Mouse (Mus musculus) liver, adult 2 months (tissue): ENCODE results near the gene Slfn8. TPM values are rescaled to one million over a fixed set of nuclear protein-coding genes. Genes with fewer than 3 reads are reported as not detected.
"Not testable (repeated sequence)": the region's sequence is repeated elsewhere in the genome, so short reads cannot be mapped to it uniquely, and the experiment has no call there.

Source experiments
- DNase-seq: peaks from one replicate; pipeline ENCODE4 v3.0.0-alpha.2; 2011; ENCODE audit warnings: low read depth, low spot score; ENCODE audit errors: extremely low read depth
- H3K27ac ChIP-seq: fragments of 200-500 bp; replicated peaks from 2 replicates; pipeline ENCODE4 v1.5.1; 2012; ENCODE audit warnings: low read depth, mild to moderate bottlenecking, control low read depth, inconsistent platforms, low read length; ENCODE audit not compliant: insufficient read depth
- H3K27me3 ChIP-seq: fragments of 200-500 bp; 2 replicates; pipeline ENCODE4 v1.6.1; 2012; ENCODE audit warnings: mild to moderate bottlenecking, moderate library complexity, low read length, inconsistent platforms; ENCODE audit not compliant: control insufficient read depth, insufficient read depth
- H3K36me3 ChIP-seq: fragments of 200-500 bp; 2 replicates; pipeline ENCODE4 v1.6.1; 2012; ENCODE audit warnings: low read length, inconsistent platforms; ENCODE audit not compliant: control insufficient read depth, insufficient read depth
- H3K4me1 ChIP-seq: fragments of 200-500 bp; 2 replicates; pipeline ENCODE4 v1.6.1; 2011; ENCODE audit warnings: low read length; ENCODE audit not compliant: control insufficient read depth, insufficient read depth
- H3K4me3 ChIP-seq: fragments of 200-500 bp; 2 replicates; pipeline ENCODE4 v1.5.1; 2011; ENCODE audit warnings: low read depth, mild to moderate bottlenecking, control low read depth, low read length, moderate library complexity; ENCODE audit not compliant: insufficient read depth
- H3K79me2 ChIP-seq: fragments of 200-500 bp; 2 replicates; pipeline ENCODE4 v1.6.1; 2012; ENCODE audit warnings: inconsistent platforms, mild to moderate bottlenecking, low read length, moderate library complexity; ENCODE audit not compliant: control insufficient read depth, insufficient read depth
- H3K9ac ChIP-seq: fragments of 200-500 bp; 2 replicates; pipeline ENCODE4 v1.6.1; 2012; ENCODE audit warnings: low read depth, mild to moderate bottlenecking, control low read depth, inconsistent platforms, low read length
- CTCF ChIP-seq: fragments of 200-500 bp; IDR thresholded peaks from 2 replicates; pipeline ENCODE4 v1.5.1; 2011; ENCODE audit warnings: low read depth, low read length, control low read depth
- POLR2A ChIP-seq: fragments of 200-500 bp; IDR thresholded peaks from 2 replicates; pipeline ENCODE4 v1.6.1; 2011; ENCODE audit warnings: low read length, control low read depth; ENCODE audit not compliant: insufficient read depth; ENCODE audit errors: extremely low read depth
- WGBS: fragments of 180-500 bp; shearing (Covaris S2); methylation state at CpG from one replicate; pipeline ENCODE4 v1.1.7; 2018; 5-methylcytosine and 5-hydroxymethylcytosine counted together
- polyA plus RNA-seq: library from polyadenylated mRNA; depleted of rRNA; stranded (reverse); fragments of >200 nt; gene quantifications from 2 replicates; pipeline ENCODE4 v1.2.3, GENCODE M21; 2012
- total RNA-seq: library from RNA; depleted of rRNA; stranded (reverse); fragments of >200 nt; gene quantifications from 2 replicates; pipeline ENCODE4 v1.2.3, GENCODE M21; 2014

Gene Slfn8
- total and polyA plus RNA-seq, 2 experiments = 0.50 to 4.4 TPM

DNA sequence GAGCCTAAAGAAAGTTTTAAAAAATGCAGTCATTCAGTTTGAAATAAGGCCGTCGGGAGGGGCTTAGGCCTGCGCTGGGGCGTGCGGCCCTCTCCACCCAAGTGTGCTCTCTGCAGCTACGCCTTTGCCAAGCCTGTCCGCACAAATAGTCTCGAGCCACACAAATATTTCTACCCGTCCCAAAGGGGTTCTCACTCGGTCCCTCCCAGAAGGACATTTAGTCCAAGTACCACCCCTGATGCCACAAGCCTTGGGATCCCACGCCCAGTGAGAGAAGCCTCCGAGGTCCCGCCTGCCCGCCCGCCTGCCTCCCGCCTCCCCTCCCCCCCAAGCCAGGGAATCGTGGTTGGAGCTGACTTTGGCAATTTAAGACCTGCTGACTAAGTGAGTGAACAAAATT lies 37.4 kb downstream of the Slfn8 start:
- TF ChIP-seq CTCF = no peak
- no peak for TF ChIP-seq POLR2A
- H3K9ac ChIP-seq = no peak overlapping the region
- H3K27me3 ChIP-seq = no peaks in the 10 kb centered on the region
- 91% methylated on average over 17 of the region's 17 CpGs for WGBS
- H3K79me2 ChIP-seq = no peaks in the 10 kb centered on the region
- DNase-seq = no peak
- H3K4me1 ChIP-seq = no peaks in the 10 kb centered on the region
- no peak overlapping the region for H3K27ac ChIP-seq
- peaks cover 2% of the 10 kb centered on the region for H3K36me3 ChIP-seq
- H3K4me3 ChIP-seq = no peak overlapping the region

DNA sequence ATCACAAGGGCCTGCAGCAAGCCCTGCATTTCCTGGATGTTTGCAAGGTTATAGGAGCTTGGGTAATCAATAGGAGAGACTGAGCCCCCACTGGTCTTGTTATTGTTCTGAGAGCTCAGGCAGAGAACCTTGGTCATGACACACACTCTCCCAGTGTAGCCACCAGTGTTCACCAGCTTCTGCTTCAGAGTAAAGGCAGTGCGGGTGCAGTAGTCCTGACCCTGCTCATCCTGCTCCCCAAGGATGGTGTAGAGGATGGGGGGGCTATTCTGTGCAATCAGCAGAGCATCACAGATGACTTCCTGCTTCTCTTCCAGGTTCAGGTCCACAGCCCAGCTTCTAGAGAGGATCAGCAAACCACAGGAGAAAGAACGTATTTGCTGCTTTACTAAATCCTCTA lies 38.2 kb downstream of the Slfn8 start:
- WGBS = 95% methylated on average over 2 of the region's 2 CpGs
- H3K36me3 ChIP-seq, H3K27ac ChIP-seq, H3K4me1 ChIP-seq, H3K27me3 ChIP-seq, DNase-seq, H3K79me2 ChIP-seq, H3K4me3 ChIP-seq, H3K9ac ChIP-seq: not testable (repeated sequence)

DNA sequence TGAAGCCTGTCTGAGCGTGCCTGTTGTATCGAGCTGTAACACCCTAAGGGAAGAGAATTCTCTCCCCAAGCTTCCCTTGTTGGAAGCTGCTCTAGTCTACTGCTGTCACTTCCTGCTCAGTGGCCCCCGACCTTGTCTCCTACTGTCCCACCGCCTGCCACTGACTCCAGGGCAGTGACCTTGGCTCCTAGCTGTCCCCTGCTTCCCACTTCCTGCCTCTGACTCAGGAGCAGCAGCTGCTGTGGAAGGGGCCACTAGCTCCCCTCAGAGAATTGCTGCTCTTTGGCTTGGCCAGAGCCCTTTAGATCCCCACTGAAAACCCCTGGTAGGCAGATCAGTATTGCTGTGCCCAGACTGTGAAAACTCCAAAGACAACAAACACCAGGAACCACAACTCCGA lies 46.7 kb downstream of the Slfn8 start:
- no peaks in the 10 kb centered on the region for H3K27me3 ChIP-seq
- no peak overlapping the region for H3K4me3 ChIP-seq
- peak overlapping the region; percentile 29; the same call in 1 of the 2 replicates for H3K27ac ChIP-seq
- no peak overlapping the region for H3K9ac ChIP-seq
- no peaks in the 10 kb centered on the region for H3K79me2 ChIP-seq
- 33% methylated on average over 5 of the region's 5 CpGs for WGBS
- no peak for DNase-seq
- no peak for TF ChIP-seq POLR2A
- TF ChIP-seq CTCF = no peak
- no peaks in the 10 kb centered on the region for H3K4me1 ChIP-seq
- H3K36me3 ChIP-seq = no peaks in the 10 kb centered on the region

DNA sequence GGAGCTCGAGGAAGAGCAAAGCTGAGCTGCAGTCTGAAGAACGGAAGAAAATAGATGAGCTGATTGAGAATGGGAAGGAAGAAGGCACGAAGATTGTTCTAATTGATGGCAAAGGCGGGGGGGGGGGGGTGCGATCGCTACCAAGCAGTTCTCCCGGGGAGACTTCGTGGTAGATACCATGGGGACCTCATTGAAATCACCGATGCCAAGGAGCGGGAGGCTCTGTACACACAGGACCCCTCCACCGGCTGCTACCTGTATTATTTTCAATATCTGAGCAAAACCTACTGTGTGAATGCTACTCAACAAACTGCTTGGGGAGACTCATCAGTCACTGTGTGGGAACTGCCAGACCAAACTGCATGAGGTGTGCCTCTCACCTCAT lies 49.0 kb downstream of the Slfn8 start:
- H3K4me1 ChIP-seq = no peaks in the 10 kb centered on the region
- no peak overlapping the region for H3K9ac ChIP-seq
- TF ChIP-seq POLR2A = no peak
- no peak for TF ChIP-seq CTCF
- H3K27me3 ChIP-seq = no peaks in the 10 kb centered on the region
- H3K36me3 ChIP-seq = no peaks in the 10 kb centered on the region
- H3K4me3 ChIP-seq = no peak overlapping the region
- H3K27ac ChIP-seq = no peak overlapping the region
- DNase-seq = no peak
- WGBS = 84% methylated on average over 11 of the region's 11 CpGs
- H3K79me2 ChIP-seq = no peaks in the 10 kb centered on the region

DNA sequence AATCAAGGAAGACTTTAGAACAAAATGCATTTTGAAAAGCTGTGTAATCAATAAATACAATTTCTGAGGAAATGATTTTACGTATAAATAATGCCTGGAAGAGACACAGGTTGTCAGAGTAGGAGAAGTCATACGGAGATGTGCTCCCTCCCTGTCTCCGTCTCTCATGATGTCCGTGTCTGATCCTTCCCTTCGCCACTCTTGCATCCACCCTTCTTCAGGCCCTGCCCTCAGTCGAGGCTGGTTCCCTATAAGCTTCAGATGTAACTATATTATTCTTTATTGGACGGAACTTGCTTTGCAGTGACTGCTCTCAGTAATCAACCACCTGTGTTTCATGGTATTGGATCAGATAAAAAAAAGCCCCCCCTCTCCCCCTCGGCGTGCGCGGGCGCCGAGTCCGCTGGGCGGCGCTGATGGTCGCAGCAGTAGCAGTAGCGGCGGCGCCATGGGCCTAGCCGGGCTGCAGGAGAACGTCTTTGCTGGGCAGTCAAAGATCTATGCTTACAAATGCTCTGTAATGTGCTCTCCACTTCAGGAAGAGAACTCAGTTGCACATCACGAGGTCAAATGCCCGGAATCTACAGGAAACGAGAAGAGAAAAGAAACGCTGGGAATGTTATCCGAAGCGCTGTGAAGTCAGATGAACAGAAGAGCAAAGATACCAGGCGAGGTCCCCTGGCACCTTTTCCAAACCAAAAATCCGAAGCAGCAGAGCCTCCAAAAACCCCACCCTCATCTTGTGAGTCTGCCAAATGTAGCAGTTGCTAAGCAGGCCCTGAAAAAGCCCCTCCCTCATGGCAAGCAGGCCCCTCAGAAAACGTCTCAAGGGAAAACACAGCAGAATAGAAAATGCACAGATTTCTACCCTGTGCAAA lies 49.7 kb downstream of the Slfn8 start:
- TF ChIP-seq POLR2A (no peak), CTCF (peak; percentile 32; the same call in 1 of the 2 replicates)
- DNase-seq = no peak

DNA sequence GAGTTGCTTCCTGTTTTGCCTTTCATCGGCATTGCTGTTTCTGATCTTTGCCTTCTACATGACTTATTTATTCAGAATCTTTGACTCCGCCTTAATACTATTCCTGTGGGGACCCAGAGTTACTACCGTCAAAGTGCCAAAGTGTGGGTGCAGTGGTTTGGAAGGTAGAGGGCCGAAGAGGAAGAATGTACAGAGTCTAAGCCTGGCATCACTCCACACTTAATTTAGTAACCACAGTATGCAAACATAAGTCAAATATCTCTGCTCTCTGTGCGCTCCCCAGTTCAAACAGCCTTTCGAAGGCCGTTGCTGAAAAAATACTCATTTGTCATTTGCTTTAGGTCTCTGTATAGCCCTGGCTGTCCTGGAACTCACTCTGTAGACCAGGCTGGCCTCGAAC lies 58.4 kb downstream of the Slfn8 start:
- WGBS = 71% methylated on average over 8 of the region's 8 CpGs
- no peaks in the 10 kb centered on the region for H3K79me2 ChIP-seq
- DNase-seq = no peak
- H3K9ac ChIP-seq = no peak overlapping the region
- H3K36me3 ChIP-seq = peaks cover 6% of the 10 kb centered on the region; the same call in 1 of the 2 replicates
- peaks cover 3% of the 10 kb centered on the region; the same call in 1 of the 2 replicates for H3K27me3 ChIP-seq
- H3K4me1 ChIP-seq = no peaks in the 10 kb centered on the region
- TF ChIP-seq POLR2A (no peak), CTCF (no peak)
- no peak overlapping the region for H3K4me3 ChIP-seq
- H3K27ac ChIP-seq = no peak overlapping the region

More for the DNA sequence above, 49.7 kb downstream of the Slfn8 start:
- Histone ChIP-seq H3K4me3 (no peak overlapping the region), H3K9ac (0 out of 2 replicates have a peak overlapping the region, but pooled peaks have one; percentile 16), H3K4me1 (no peaks in the 10 kb centered on the region), H3K79me2 (no peaks in the 10 kb centered on the region), H3K36me3 (no peaks in the 10 kb centered on the region), H3K27ac (0 out of 2 replicates have a peak overlapping the region, but pooled peaks have one; percentile 19), H3K27me3 (no peaks in the 10 kb centered on the region)
- WGBS = 22% methylated on average over 31 of the region's 31 CpGs
